Mouse (Mus musculus): ENCODE measurements around the gene Nodal.

Gene Nodal

GRCm38 (mm10) chr10:61399156-61399734 lies 18.5 kb upstream of the Nodal start:
- DNase-seq (ENCODE audit: low spot score): peak; percentile 83

- no peak for DNase-seq (ENCODE audit: low spot score)
Observed at GRCm38 (mm10) chr10:61400407-61400806, 17.4 kb upstream of the Nodal start.

DNA sequence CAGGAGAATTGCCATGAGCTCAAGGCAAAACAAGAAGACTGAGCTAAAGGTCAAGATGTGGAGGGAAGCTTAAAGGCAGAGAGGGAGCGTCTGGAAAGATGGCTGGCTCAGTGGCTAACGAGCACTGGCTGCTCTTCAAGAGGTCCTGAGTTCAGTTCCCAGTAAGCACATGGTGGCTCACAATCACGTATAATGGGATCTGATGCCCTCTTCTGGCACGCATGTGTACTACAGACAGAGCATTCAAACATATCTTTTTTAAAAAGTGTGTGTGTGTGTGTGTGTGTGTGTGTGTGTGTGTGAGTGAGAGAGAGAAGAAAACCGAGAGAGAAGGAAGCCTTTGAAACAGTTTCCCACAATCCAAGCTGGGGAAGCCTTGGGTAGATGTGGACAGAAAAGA lies 15.3 kb upstream of the Nodal start:
- DNase-seq (ENCODE audit: low spot score): no peak

DNA sequence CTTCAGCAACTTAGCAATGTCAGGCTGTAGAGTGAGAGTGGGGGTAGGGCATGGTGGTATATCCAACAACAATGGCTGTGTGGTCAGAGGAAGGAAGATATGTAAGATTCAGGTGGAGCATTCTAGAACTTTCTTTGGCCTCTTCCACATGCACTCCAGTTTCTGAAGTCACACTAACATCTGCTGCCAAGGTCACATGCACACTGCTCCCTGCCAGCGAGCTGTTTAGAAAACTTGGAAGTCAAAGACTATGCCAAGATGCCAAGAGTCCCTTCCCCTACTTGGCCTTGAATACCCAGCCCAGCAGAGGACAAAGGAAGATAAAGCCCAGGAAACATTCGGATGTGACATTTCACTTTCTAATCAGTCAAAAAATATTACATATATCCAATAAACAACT lies 14.9 kb upstream of the Nodal start:
- DNase-seq (ENCODE audit: low spot score): no peak

- DNase-seq (ENCODE audit: low spot score): no peak
Observed at GRCm38 (mm10) chr10:61405958-61406357, 11.8 kb upstream of the Nodal start.

GRCm38 (mm10) chr10:61409776-61410175 lies 8.0 kb upstream of the Nodal start:
- DNase-seq (ENCODE audit: low spot score): no peak

GRCm38 (mm10) chr10:61410193-61410592 lies 7.6 kb upstream of the Nodal start:
- DNase-seq (ENCODE audit: low spot score): no peak

- DNase-seq (ENCODE audit: low spot score): no peak
Observed at GRCm38 (mm10) chr10:61412910-61413625, 4.7 kb upstream of the Nodal start.

DNA sequence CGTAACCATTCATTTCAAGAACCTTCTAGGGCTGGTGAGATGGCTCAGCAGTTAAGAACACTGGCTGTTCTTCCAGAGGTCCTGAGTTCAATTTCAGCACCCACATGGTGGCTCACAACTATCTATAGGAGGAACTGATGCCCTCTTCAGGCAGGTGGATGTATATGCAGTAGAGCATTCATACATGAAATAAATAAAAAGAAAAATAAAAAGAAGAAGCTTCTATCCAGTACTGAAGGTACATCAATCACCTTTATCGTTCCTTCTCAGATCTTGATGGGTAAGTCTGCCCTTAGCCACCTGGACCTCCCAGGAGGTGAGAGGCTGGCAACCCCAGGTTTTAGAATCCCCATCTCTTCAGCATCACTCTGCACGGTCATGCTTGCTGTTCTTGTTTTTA lies 2.5 kb upstream of the Nodal start:
- DNase-seq (ENCODE audit: low spot score): no peak

- DNase-seq (ENCODE audit: low spot score): no peak
Observed at GRCm38 (mm10) chr10:61415890-61416289, 1.9 kb upstream of the Nodal start.

DNA sequence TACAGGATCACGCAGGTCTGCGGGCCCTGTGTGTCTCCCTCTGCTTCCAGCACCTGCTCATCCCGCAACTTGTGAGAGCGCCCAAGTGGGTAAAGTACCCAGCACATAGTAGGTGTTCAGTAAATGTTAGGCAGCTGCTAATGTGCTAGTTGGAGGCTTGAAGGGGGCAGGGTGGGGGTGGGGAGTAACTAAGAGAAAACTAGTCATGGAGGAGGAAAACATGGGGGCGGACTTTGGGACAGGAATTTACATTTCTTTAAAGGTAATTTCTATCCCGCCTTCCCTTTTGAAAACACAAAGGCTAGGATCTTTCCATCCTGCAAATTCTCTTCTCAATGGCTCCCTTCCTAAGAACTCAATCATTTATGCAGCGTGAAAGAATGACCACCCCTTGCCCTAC lies 1.2 kb upstream of the Nodal start:
- no peak for DNase-seq (ENCODE audit: low spot score)

- no peak for DNase-seq (ENCODE audit: low spot score)
Observed at GRCm38 (mm10) chr10:61417046-61417445, 726 bp upstream of the Nodal start.

- no peak for DNase-seq (ENCODE audit: low spot score)
Observed at GRCm38 (mm10) chr10:61418131-61418900, 544 bp downstream of the Nodal start.

GRCm38 (mm10) chr10:61419146-61419545 lies 1.4 kb downstream of the Nodal start:
- no peak for DNase-seq (ENCODE audit: low spot score)

- DNase-seq (ENCODE audit: low spot score): no peak
Observed at GRCm38 (mm10) chr10:61420011-61420410, 2.2 kb downstream of the Nodal start.

DNA sequence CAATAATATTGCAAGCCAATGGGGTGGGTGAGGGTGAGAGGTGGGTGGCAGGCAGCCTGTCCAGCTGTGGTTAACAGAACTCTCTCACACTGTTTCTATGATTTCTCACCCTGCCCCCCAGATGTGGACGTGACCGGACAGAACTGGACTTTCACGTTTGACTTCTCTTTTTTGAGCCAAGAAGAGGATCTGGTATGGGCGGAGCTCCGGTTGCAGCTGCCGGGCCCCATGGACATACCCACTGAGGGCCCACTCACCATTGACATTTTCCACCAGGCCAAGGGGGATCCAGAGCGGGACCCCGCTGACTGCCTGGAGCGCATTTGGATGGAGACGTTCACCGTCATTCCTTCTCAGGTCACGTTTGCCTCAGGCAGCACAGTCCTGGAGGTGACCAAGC lies 5.1 kb downstream of the Nodal start:
- DNase-seq (ENCODE audit: low spot score): no peak

DNA sequence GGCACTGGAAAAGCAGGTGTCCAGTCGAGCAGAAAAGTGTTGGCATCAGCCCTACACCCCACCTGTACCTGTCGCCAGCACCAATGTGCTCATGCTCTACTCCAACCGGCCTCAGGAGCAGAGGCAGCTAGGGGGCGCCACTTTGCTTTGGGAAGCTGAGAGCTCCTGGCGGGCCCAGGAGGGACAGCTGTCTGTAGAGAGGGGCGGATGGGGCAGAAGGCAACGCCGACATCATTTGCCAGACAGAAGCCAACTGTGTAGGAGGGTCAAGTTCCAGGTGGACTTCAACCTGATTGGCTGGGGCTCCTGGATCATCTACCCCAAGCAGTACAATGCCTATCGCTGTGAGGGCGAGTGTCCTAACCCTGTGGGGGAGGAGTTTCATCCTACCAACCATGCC lies 5.5 kb downstream of the Nodal start:
- peak; percentile 84 for DNase-seq (ENCODE audit: low spot score)

- peak; percentile 65 for DNase-seq (ENCODE audit: low spot score)
Observed at GRCm38 (mm10) chr10:61424500-61424899, 6.7 kb downstream of the Nodal start.

DNA sequence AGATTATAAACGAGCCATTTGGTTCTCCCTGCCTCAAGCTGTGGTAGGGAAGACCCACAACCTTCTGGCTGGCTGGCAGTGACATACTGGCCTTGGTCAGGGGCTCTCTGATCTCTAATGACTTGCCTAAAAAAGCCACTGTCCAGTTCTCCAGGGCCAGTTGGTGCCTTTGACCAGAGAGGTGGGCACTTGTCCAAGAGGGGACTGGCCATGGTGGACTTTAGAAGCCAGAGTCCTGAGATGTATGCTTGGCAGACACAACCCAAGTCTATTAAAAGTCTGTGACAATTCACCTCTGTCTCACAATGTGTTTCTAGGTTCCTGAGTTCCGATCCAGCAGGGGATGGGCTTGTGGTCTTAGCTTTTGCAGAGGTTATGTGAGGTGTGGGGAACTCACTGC lies 7.3 kb downstream of the Nodal start:
- DNase-seq (ENCODE audit: low spot score): no peak

GRCm38 (mm10) chr10:61426251-61426757 lies 8.5 kb downstream of the Nodal start:
- no peak for DNase-seq (ENCODE audit: low spot score)

- no peak for DNase-seq (ENCODE audit: low spot score)
Observed at GRCm38 (mm10) chr10:61427951-61428350, 10.2 kb downstream of the Nodal start.

DNA sequence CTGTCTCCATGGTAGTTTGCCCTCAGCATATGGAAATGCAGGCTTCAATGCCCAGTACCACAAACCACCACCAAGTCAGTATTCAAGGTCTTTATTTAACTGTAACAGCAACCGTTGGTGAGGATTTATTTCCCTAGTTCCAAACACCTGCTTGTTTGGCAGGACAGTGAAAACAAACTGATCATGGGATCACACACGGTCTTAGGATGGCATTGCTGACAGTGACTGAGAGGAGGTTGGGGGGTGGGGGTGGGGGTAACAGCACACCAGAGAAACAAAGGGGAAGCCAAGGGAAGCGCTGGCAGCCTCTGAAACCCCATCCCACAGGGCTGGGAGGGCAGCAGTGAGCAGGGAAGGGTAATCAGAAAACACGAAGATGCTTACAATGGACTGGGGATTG lies 10.6 kb downstream of the Nodal start:
- no peak for DNase-seq (ENCODE audit: low spot score)

GRCm38 (mm10) chr10:61429043-61429442 lies 11.3 kb downstream of the Nodal start:
- DNase-seq (ENCODE audit: low spot score): no peak

Data from testis, postnatal 10 days (tissue).